Comparison of ENCODE assay signal across 14 mouse cellular contexts in the genomic region with DNA sequence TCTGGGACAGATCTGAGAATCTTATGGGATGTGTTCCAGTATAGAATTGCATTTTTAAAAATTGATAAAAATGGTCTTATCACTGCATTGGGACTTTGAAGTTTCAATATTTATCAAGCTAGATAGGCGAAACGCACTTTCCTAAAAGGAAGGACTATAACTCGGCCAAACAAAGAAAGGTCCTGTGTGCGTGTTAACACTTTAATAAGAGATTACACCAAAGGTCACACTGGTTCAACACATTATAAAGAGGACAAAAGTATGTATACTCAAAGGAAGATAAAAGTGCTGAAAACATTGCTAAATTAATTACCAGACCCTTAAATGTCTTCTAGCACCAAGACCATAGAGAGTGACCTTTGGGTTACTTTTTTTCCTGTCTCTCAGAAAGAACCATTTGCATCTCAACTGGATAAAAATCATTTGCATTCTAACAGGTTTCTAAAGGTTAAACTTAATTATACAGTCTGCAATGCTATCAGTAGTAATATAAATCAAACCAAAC. TPM values are rescaled to one million over a fixed set of nuclear protein-coding genes. Genes with fewer than 3 reads are reported as not detected.
"Had no signal": no experiment of that assay in that cellular context is flagged by ENCODE, and none has a peak within 500 bp of the region (broad histone marks: within the 10 kb centered on the region; RNA-seq: fewer than 3 reads in every experiment).

No protein-coding gene starts in this region.

- DNase-seq: retina, postnatal 1 day; right cerebral cortex, adult 18-20 months; right cerebral cortex, postnatal 14 days; right cerebral cortex, postnatal 25 days; right cerebral cortex, postnatal 4 days; spleen, adult 18-20 months; thymus, adult 18-20 months; thymus, adult 2 months; thymus, postnatal 14 days; thymus, postnatal 25 days; thymus, postnatal 36 days; thymus, postnatal 4 days had no signal

RNA-seq across cellular contexts. Expression of a gene that starts 46.1 kb away (rescaled TPM):
- total RNA-seq: neutrophil, adult 5-6 weeks had no signal
- polyA plus RNA-seq: spleen, adult 2 months; thymus, adult 2 months had no signal
